Mouse (Mus musculus): ENCODE measurements at regions not wholly inside any gene's neighbourhood (a gene's known extent, or its start where the extent isn't known, plus 50 kb on each side); places are given as distances from the start of the nearest gene placed in this dataset.

- TF ChIP-seq MYOD1 (IDR thresholded peaks at IDR 0.05; ENCODE audit: control insufficient read depth, insufficient read length, low read depth): no peak
- TF ChIP-seq MAX (IDR thresholded peaks at IDR 0.05): no peak
- no peak for TF ChIP-seq USF1 (IDR thresholded peaks at IDR 0.05; ENCODE audit: low read depth)
- no peak for TF ChIP-seq MYOG (IDR thresholded peaks at IDR 0.05; ENCODE audit: control insufficient read depth, extremely low read depth, insufficient read length)
- H3K27me3 ChIP-seq (ENCODE audit: control insufficient read depth, insufficient read depth, insufficient read length): no peaks in the 10 kb centered on the region
- no peak overlapping the region for H3K4me3 ChIP-seq (ENCODE audit: insufficient read depth, poor library complexity, severe bottlenecking)
- H3ac ChIP-seq (ENCODE audit: control insufficient read depth, insufficient read length, low read depth): no peak overlapping the region
- no peaks in the 10 kb centered on the region for H3K36me3 ChIP-seq (ENCODE audit: control insufficient read depth, insufficient read depth)
- no peaks in the 10 kb centered on the region for H3K79me3 ChIP-seq (ENCODE audit: low read depth)
- no peaks in the 10 kb centered on the region for H3K79me2 ChIP-seq (ENCODE audit: control insufficient read depth, insufficient read depth)
These were observed 115.1 kb downstream of the Actbl2 start for GRCm38 (mm10) chr13:111369916-111370315.

GRCm38 (mm10) chr13:111373281-111373680 is 116.6 kb downstream of the Gpbp1 start:
- Histone ChIP-seq H3K79me2 (ENCODE audit: control insufficient read depth, insufficient read depth) (no peaks in the 10 kb centered on the region), H3K79me3 (ENCODE audit: low read depth) (no peaks in the 10 kb centered on the region), H3K36me3 (ENCODE audit: control insufficient read depth, insufficient read depth) (no peaks in the 10 kb centered on the region), H3K27me3 (ENCODE audit: control insufficient read depth, insufficient read depth, insufficient read length) (no peaks in the 10 kb centered on the region), H3K4me3 (ENCODE audit: insufficient read depth, poor library complexity, severe bottlenecking) (no peak overlapping the region), H3ac (ENCODE audit: control insufficient read depth, insufficient read length, low read depth) (no peak overlapping the region)
- TF ChIP-seq CTCF (IDR thresholded peaks at IDR 0.05; ENCODE audit: control insufficient read depth, insufficient read depth, insufficient read length): no peak

GRCm38 (mm10) chr13:111373801-111374200 is 116.1 kb downstream of the Gpbp1 start:
- Histone ChIP-seq H3ac (ENCODE audit: control insufficient read depth, insufficient read length, low read depth) (no peak overlapping the region), H3K79me3 (ENCODE audit: low read depth) (no peaks in the 10 kb centered on the region), H3K27me3 (ENCODE audit: control insufficient read depth, insufficient read depth, insufficient read length) (no peaks in the 10 kb centered on the region), H3K79me2 (ENCODE audit: control insufficient read depth, insufficient read depth) (no peaks in the 10 kb centered on the region), H3K4me3 (ENCODE audit: insufficient read depth, poor library complexity, severe bottlenecking) (no peak overlapping the region), H3K36me3 (ENCODE audit: control insufficient read depth, insufficient read depth) (no peaks in the 10 kb centered on the region)
- no peak for TF ChIP-seq CEBPB (IDR thresholded peaks at IDR 0.05; ENCODE audit: low read depth)
- TF ChIP-seq MYOG (IDR thresholded peaks at IDR 0.05; ENCODE audit: control insufficient read depth, extremely low read depth, insufficient read length): no peak
